Mouse (Mus musculus) CD4-positive, CD25-positive, alpha-beta regulatory T cell, adult 2 months (primary cell): Measurements from ENCODE around the gene Cbr2.
A peak's percentile ranks its signal among the peaks of the same experiment; 100 is the strongest.

Experiments used
- DNase-seq: peaks from one replicate; pipeline ENCODE4 v3.0.0-alpha.2; 2012; ENCODE audit warnings: low read depth, low spot score

The Cbr2 gene

GRCm38 (mm10) chr11:120679909-120680308, 52.0 kb downstream of the Cbr2 start:
- peak; percentile 57 for DNase-seq
